Comparison of ENCODE assay signal across 9 mouse cellular contexts in genomic region chr11:19979338-19979737, GRCm38 (mm10). TPM values are rescaled to one million over a fixed set of nuclear protein-coding genes. Genes with fewer than 3 reads are reported as not detected.
DNase-seq lines count a peak whose midpoint lies in the region; ATAC-seq and TF ChIP-seq lines count a peak whose summit lies in the region.
"Had no signal": no experiment of that assay in that cellular context is flagged by ENCODE, and none has a peak within 500 bp of the region (broad histone marks: within the 10 kb centered on the region; RNA-seq: fewer than 3 reads in every experiment).

No protein-coding gene starts in this region.

- H3K4me2 ChIP-seq in liver, embryonic 14.5 days (ENCODE audit: low read depth) = peak overlapping the region; percentile 24; the same call in 1 of the 2 replicates
- H3K4me2 ChIP-seq in stomach, embryonic 15.5 days = peak overlapping the region; percentile 40

- H3K9ac ChIP-seq in liver, embryonic 14.5 days (replicated peaks) = 0 out of 2 replicates have a peak overlapping the region, but pooled peaks have one; percentile 7
- H3K9ac ChIP-seq in stomach, embryonic 15.5 days = no peak overlapping the region

- no peaks in the 10 kb centered on the region for H3K36me3 ChIP-seq in liver, embryonic 14.5 days (replicated peaks; ENCODE audit: control insufficient read depth, insufficient read depth, low read depth)
- no peaks in the 10 kb centered on the region for H3K36me3 ChIP-seq in stomach, embryonic 15.5 days

- TF ChIP-seq CTCF in layer of hippocampus, adult 2 months (conservative IDR thresholded peaks at IDR 0.05) = no peak
- no peak for TF ChIP-seq CTCF in Patski (IDR thresholded peaks at IDR 0.05)
- no peak for TF ChIP-seq CTCF in liver, embryonic 14.5 days (IDR thresholded peaks at IDR 0.05; ENCODE audit: low read depth)

- ATAC-seq in Patski = peak; percentile 79
- peak; percentile 92 for ATAC-seq in granulocyte monocyte progenitor cell, adult 5-6 weeks (replicated peaks; ENCODE audit: poor library complexity, severe bottlenecking)
- peak; percentile 34; the same call in 1 of the 2 replicates for ATAC-seq in liver, embryonic 14.5 days (ENCODE audit: insufficient read depth)
- ATAC-seq in stomach, embryonic 15.5 days (ENCODE audit: insufficient read depth, low FRiP score, low read depth) = peak; percentile 76

- 24% methylated on average over 14 of the region's 14 CpGs for WGBS in liver, embryonic 14.5 days (ENCODE audit: insufficient replicate concordance)
- 19% methylated on average over 14 of the region's 14 CpGs for WGBS in stomach, embryonic 15.5 days

- in situ Hi-C loops in Patski (cut with MboI; ENCODE audit: low pct_unique_long_range_greater_than_20kb) = no loop called here

- H3K4me1 ChIP-seq in liver, embryonic 14.5 days (replicated peaks; ENCODE audit: control insufficient read depth in 2 of 2, insufficient read depth in 2 of 2, low read length in 1 of 2) = peaks cover 0 to 24% of the 10 kb centered on the region in 2 experiments; a peak in 3 of 4 replicates
- peaks cover 29% of the 10 kb centered on the region for H3K4me1 ChIP-seq in stomach, embryonic 15.5 days

- peak overlapping the region; percentile 91 for H3K27ac ChIP-seq in layer of hippocampus, adult 2 months
- no peak overlapping the region for H3K27ac ChIP-seq in liver, embryonic 14.5 days
- peak overlapping the region; percentile 64 for H3K27ac ChIP-seq in stomach, embryonic 15.5 days

- no peak for TF ChIP-seq EP300 in liver, embryonic 14.5 days (IDR thresholded peaks at IDR 0.05; ENCODE audit: low read depth)

- peak overlapping the region; percentile 61 for H3K4me3 ChIP-seq in layer of hippocampus, adult 2 months
- no peak overlapping the region for H3K4me3 ChIP-seq in liver, embryonic 14.5 days (ENCODE audit: insufficient read depth in 1 of 2, low read depth in 2 of 2, low read length in 2 of 2)
- no peak overlapping the region; the same call in 1 of the 2 replicates for H3K4me3 ChIP-seq in stomach, embryonic 15.5 days (replicated peaks)
- H3K4me3 ChIP-seq: erythroblast, embryonic 14.5 days had no signal

- POLR2A ChIA-PET in Patski (lab: Charles Lee) = no interaction called here

- CTCF ChIA-PET in Patski (lab: Charles Lee) = no interaction called here

- DNase-seq in layer of hippocampus, adult 2 months (ENCODE audit: low spot score in 2 of 2) = peak in 1 of 2 experiments; percentile 66
- no peak for DNase-seq in layer of hippocampus, postnatal 14 days (ENCODE audit: low spot score in 2 of 2)
- DNase-seq in Patski (ENCODE audit: low read depth, low spot score) = peak; percentile 46
- no peak for DNase-seq in liver, embryonic 14.5 days (ENCODE audit: low read depth in 3 of 3, low spot score in 3 of 3)
- DNase-seq in retina, embryonic 14.5 days (ENCODE audit: low spot score) = no peak
- no peak for DNase-seq in ovary, postnatal 14 days (ENCODE audit: low spot score)

- no peaks in the 10 kb centered on the region for H3K9me3 ChIP-seq in liver, embryonic 14.5 days (ENCODE audit: control insufficient read depth, low read length)
- no peaks in the 10 kb centered on the region for H3K9me3 ChIP-seq in stomach, embryonic 15.5 days

- H3K27me3 ChIP-seq in Patski = no peaks in the 10 kb centered on the region
- H3K27me3 ChIP-seq in liver, embryonic 14.5 days (ENCODE audit: control insufficient read depth, insufficient read depth, low read length) = no peaks in the 10 kb centered on the region
- no peaks in the 10 kb centered on the region for H3K27me3 ChIP-seq in stomach, embryonic 15.5 days (replicated peaks)

RNA-seq across cellular contexts. Expression of gene Spred2, which starts 55.2 kb away (rescaled TPM):
- total RNA-seq in layer of hippocampus, adult 2 months (2021) = 10 to 100 TPM; 88.2 to 89.4 TPM
- 10 to 100 TPM; 82.5 to 88.9 TPM for total RNA-seq in layer of hippocampus, postnatal 14 days (2021)
- polyA plus RNA-seq in Patski (2021) = 37.4 TPM
- total RNA-seq in granulocyte monocyte progenitor cell, adult 5-6 weeks (2014; fragmentation: Nextera tagmentation) = 16.8 and 19.4 TPM in 2 replicates
- total RNA-seq in granulocyte monocyte progenitor cell, adult 5-6 weeks (2017) = 4.6 and 6.8 TPM in 2 replicates
- polyA plus RNA-seq in liver, embryonic 14.5 days (2012; rRNA removed) = 3.1 and 3.4 TPM in 2 replicates
- polyA plus RNA-seq in liver, embryonic 14.5 days (2014; fragmentation: Nextera tagmentation; extraction: Ambion mirVana) = 1.0 and 1.3 TPM in 2 replicates
- 7.0 and 7.4 TPM in 2 replicates for polyA plus RNA-seq in stomach, embryonic 15.5 days (2015; fragmentation: Nextera tagmentation; extraction: Ambion mirVana)

Comparison
In these comparisons a context has a peak if more than half of its experiments do, and no peak if none do; other contexts are left out.
1. ATAC-seq: peak in every context shown above with its lines; median percentile 92 in granulocyte monocyte progenitor cell, adult 5-6 weeks; 79 in Patski; 76 in stomach, embryonic 15.5 days; 34 in liver, embryonic 14.5 days.
2. RNA of gene Spred2, which starts 55.2 kb away (total RNA-seq): 88.2 to 89.4 TPM in layer of hippocampus, adult 2 months and 82.5 to 88.9 TPM in layer of hippocampus, postnatal 14 days; 4.6 to 19.4 TPM in granulocyte monocyte progenitor cell, adult 5-6 weeks; every median in the first group is over 4 times any median in the second.